Mouse (Mus musculus) olfactory bulb, adult 2 months (tissue): ENCODE data around the gene Rnf111. TPM values are rescaled to one million over a fixed set of nuclear protein-coding genes. Genes with fewer than 3 reads are reported as not detected.
A peak's percentile ranks its signal among the peaks of the same experiment; 100 is the strongest.
"Not testable (repeated sequence)": the region's sequence is repeated elsewhere in the genome, so short reads cannot be mapped to it uniquely, and the experiment has no call there.

Source experiments
- H3K27ac ChIP-seq: fragments of 200-500 bp; 2 replicates; pipeline ENCODE4 v1.5.1; 2012; ENCODE audit warnings: low read depth, low read length; ENCODE audit not compliant: insufficient read depth
- H3K4me1 ChIP-seq: fragments of 200-500 bp; 2 replicates; pipeline ENCODE4 v1.6.1; 2012; ENCODE audit warnings: low read length; ENCODE audit not compliant: control insufficient read depth, insufficient read depth
- H3K4me3 ChIP-seq: fragments of 200-500 bp; 2 replicates; pipeline ENCODE4 v1.5.1; 2012; ENCODE audit warnings: mild to moderate bottlenecking, low read depth, low read length, moderate library complexity; ENCODE audit not compliant: insufficient read depth
- CTCF ChIP-seq: fragments of 200-500 bp; IDR thresholded peaks from 2 replicates; pipeline ENCODE4 v1.5.1; 2012; ENCODE audit warnings: low read depth, mild to moderate bottlenecking, low read length, moderate library complexity; ENCODE audit not compliant: insufficient read depth
- POLR2A ChIP-seq: fragments of 200-500 bp; IDR thresholded peaks from 2 replicates; pipeline ENCODE4 v1.6.1; 2012; ENCODE audit warnings: mild to moderate bottlenecking, low read depth, low read length, moderate library complexity; ENCODE audit not compliant: insufficient read depth
- WGBS: fragments of 180-500 bp; shearing (Covaris S2); methylation state at CpG from one replicate; pipeline ENCODE4 v1.1.7; 2018; 5-methylcytosine and 5-hydroxymethylcytosine counted together
- polyA plus RNA-seq: library from polyadenylated mRNA; stranded (reverse); fragments of >200 nt; gene quantifications from 2 replicates; pipeline ENCODE4 v1.2.4, GENCODE M21; 2012; ENCODE audit warnings: low replicate concordance; ENCODE audit not compliant: missing spikeins, insufficient read depth, insufficient read length

The Rnf111 gene
- polyA plus RNA-seq, result not detected in 2 replicates

GRCm38 (mm10) chr9:70503626-70504041 is at the start of gene Rnf111:
TSS of gene Rnf111 (minus strand) at chr9:70503725.
- peak within 1 kb of the TSS; percentile 100 for H3K4me3 ChIP-seq
- WGBS, result under 1% methylated on average over 45 of the region's 45 CpGs
- no peaks in the 10 kb centered on the region for H3K4me1 ChIP-seq
- TF ChIP-seq POLR2A, result peak; percentile 74
- TF ChIP-seq CTCF, result no peak
- H3K27ac ChIP-seq, result peak within 1 kb of the TSS; percentile 97

GRCm38 (mm10) chr9:70552233-70552632 is 48.7 kb upstream of the Rnf111 start:
- H3K27ac ChIP-seq, H3K4me1 ChIP-seq, H3K4me3 ChIP-seq: not testable (repeated sequence)
- WGBS, result 95% methylated on average over 2 of the region's 2 CpGs

- 96% methylated on average over 1 of the region's 1 CpGs for WGBS
- Histone ChIP-seq H3K4me1 (no peaks in the 10 kb centered on the region), H3K4me3 (no peak overlapping the region), H3K27ac (no peak overlapping the region)
- TF ChIP-seq POLR2A (no peak), CTCF (no peak)
Measured at GRCm38 (mm10) chr9:70551524-70551923, 48.0 kb upstream of the Rnf111 start.

- Histone ChIP-seq H3K4me1 (no peaks in the 10 kb centered on the region), H3K27ac (no peak overlapping the region), H3K4me3 (no peak overlapping the region)
- TF ChIP-seq CTCF (no peak), POLR2A (no peak)
- 27% methylated on average over 4 of the region's 4 CpGs for WGBS
Measured at GRCm38 (mm10) chr9:70548304-70548703, 44.8 kb upstream of the Rnf111 start.

- not testable (repeated sequence) for H3K4me1 ChIP-seq, H3K4me3 ChIP-seq, H3K27ac ChIP-seq
- WGBS, result 75% methylated on average over 3 of the region's 3 CpGs
Measured at GRCm38 (mm10) chr9:70546576-70546975, 43.1 kb upstream of the Rnf111 start.

- H3K4me3 ChIP-seq, result no peak overlapping the region
- WGBS, result 84% methylated on average over 1 of the region's 1 CpGs
- TF ChIP-seq POLR2A (no peak), CTCF (no peak)
- no peak overlapping the region for H3K27ac ChIP-seq
- no peaks in the 10 kb centered on the region for H3K4me1 ChIP-seq
Measured at GRCm38 (mm10) chr9:70544831-70545230, 41.3 kb upstream of the Rnf111 start.

- TF ChIP-seq CTCF, result no peak
- Histone ChIP-seq H3K4me3 (no peak overlapping the region), H3K4me1 (no peaks in the 10 kb centered on the region), H3K27ac (no peak overlapping the region)
- 43% methylated on average over 5 of the region's 5 CpGs for WGBS
Measured at GRCm38 (mm10) chr9:70543985-70544384, 40.5 kb upstream of the Rnf111 start.

GRCm38 (mm10) chr9:70543048-70543880 is 39.7 kb upstream of the Rnf111 start:
- Histone ChIP-seq H3K4me3 (peak overlapping the region; percentile 74), H3K27ac (peak overlapping the region; percentile 92)
- WGBS, result under 1% methylated on average over 64 of the region's 64 CpGs

GRCm38 (mm10) chr9:70542305-70543041 is 38.9 kb upstream of the Rnf111 start, which contains the start of gene Sltm:
TSS of gene Sltm (plus strand) at chr9:70542754.
- peak within 1 kb of the TSS; percentile 74 for H3K4me3 ChIP-seq
- peak; percentile 66; the same call in 1 of the 2 replicates for TF ChIP-seq POLR2A
- no peak for TF ChIP-seq CTCF
- WGBS, result under 1% methylated on average over 73 of the region's 75 CpGs
- no peaks in the 10 kb centered on the region for H3K4me1 ChIP-seq
- peak within 1 kb of the TSS; percentile 92 for H3K27ac ChIP-seq

More at GRCm38 (mm10) chr9:70543048-70543880, 39.7 kb upstream of the Rnf111 start:
- TF ChIP-seq POLR2A, result no peak
- no peak for TF ChIP-seq CTCF
- H3K4me1 ChIP-seq, result no peaks in the 10 kb centered on the region
